Mouse (Mus musculus): Measurements from ENCODE around the gene Ivl.

- no peak for TF ChIP-seq CTCF (IDR thresholded peaks at IDR 0.05; ENCODE audit: low read depth)
- TF ChIP-seq EP300 (optimal IDR thresholded peaks at IDR 0.05), result no peak
Observed at GRCm38 (mm10) chr3:92607392-92607791, 33.9 kb upstream of the Ivl start, which contains the start of gene 2210017I01Rik.
